Mouse (Mus musculus): ENCODE results near the gene Rnaseh2c. TPM values are rescaled to one million over a fixed set of nuclear protein-coding genes. Genes with fewer than 3 reads are reported as not detected.

The Rnaseh2c gene
- total RNA-seq, 1 experiment: 99.5 TPM

DNA sequence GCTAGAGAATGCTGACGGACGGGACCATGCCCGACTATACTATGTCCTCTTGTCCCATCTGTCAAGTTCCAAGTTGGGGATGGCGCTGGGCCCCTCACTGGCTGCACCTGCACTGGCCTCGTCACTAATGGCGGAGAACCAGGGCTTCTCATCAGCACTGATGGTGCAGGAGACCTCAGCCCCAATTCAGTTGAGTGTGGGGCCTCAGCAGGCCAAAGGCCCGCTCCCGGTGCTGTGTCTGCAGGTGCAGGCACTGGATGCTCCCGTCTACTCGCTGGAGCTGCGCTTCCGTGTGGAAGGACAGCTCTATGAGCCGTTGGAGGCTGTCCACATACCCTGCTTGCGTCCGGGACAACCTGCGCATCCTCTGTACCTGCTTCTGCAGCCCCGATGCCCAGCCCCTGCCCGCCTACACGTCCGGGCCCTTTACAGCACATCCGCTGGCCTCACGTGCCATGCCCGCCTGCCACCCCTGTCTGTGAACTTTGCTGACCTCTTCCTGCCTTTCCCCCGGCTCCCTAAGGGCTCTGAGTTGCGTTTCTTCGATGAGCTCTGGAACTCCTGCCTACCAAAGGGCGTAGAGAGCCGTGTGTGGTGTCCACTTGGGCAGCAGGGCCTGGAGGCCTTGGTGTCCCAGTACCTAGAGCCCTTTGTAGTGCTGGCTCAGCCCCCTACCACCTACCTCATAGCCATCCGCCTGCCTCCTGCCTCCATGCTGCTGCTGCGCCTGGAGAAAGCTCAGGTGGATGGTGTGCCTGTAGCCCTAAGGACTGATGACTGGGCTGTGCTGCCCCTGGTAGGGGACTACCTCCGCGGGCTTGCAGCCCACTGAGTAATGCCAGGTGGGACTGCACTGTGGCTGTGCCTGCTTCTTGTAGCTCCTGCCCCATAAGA, 31.1 kb upstream of the Rnaseh2c start:
- Histone ChIP-seq H3K9me3 (ENCODE audit: control insufficient read depth, insufficient read depth, low read depth, low read length) (no peaks in the 10 kb centered on the region), H3K27ac (ENCODE audit: insufficient read depth, low read depth, low read length, poor library complexity, severe bottlenecking) (no peak overlapping the region), H3K36me3 (ENCODE audit: control insufficient read depth, insufficient read depth, low read length, poor library complexity, severe bottlenecking) (peaks cover 3% of the 10 kb centered on the region; the same call in 1 of the 2 replicates), H3K4me3 (ENCODE audit: insufficient read depth in 1 of 2, low read depth in 1 of 2, low read length in 2 of 2, poor library complexity in 1 of 2, severe bottlenecking in 1 of 2) (peak overlapping the region; percentile 21 to 27; a peak in 2 of 4 replicates), H3K4me1 (ENCODE audit: control insufficient read depth in 2 of 2, insufficient read depth in 2 of 2, low read length in 2 of 2, poor library complexity in 1 of 2) (peaks cover 0 to 14% of the 10 kb centered on the region in 2 experiments; a peak in 2 of 4 replicates), H3K9ac (ENCODE audit: insufficient read depth, low read depth, low read length, poor library complexity, severe bottlenecking) (0 out of 2 replicates have a peak overlapping the region, but pooled peaks have one; percentile 0)
- in situ Hi-C loops (cut with MboI; ENCODE audit: low sequenced_read_pairs in 2 of 2, unreplicated experiment in 2 of 2): loop anchor here in 1 of 2 experiments (5.0 kb wide), 1 partner anchor 43 kb away; no protein-coding TSS in a partner anchor
- DNase-seq (ENCODE audit: low read depth, low spot score): no peak
- TF ChIP-seq MAFK (IDR thresholded peaks at IDR 0.05; ENCODE audit: insufficient read depth, low read depth, low read length) (no peak), HCFC1 (IDR thresholded peaks at IDR 0.05; ENCODE audit: borderline replicate concordance, insufficient read depth, low read length) (no peak), ZC3H11A (IDR thresholded peaks at IDR 0.05; ENCODE audit: borderline replicate concordance, low read depth, low read length) (no peak), ZNF384 (IDR thresholded peaks at IDR 0.05; ENCODE audit: low read depth, low read length) (no peak), CHD2 (IDR thresholded peaks at IDR 0.05; ENCODE audit: low read depth, low read length) (no peak)

DNA sequence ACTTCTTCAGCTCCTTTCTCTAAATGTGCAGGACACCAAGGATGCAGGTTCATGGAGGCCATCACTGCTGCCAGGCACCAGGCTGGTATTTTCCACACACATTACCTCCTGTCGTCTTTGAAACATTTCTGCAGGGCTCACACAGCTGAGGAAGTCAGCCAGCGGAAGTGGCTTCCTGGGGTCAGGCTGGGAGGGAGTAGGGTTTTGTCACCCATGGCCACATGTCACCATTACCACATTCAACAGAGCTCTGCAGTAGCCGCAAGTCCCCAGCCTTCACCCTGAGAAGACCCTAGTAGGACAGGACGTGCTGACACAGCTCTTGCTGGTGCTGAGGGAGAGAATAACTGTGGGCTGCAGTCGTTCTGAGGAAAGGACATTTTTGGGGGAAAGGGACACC, 29.8 kb upstream of the Rnaseh2c start:
- in situ Hi-C loops (cut with MboI; ENCODE audit: low sequenced_read_pairs in 2 of 2, unreplicated experiment in 2 of 2): loop anchor here in 1 of 2 experiments (5.0 kb wide), 1 partner anchor 45 kb away; no protein-coding TSS in a partner anchor

DNA sequence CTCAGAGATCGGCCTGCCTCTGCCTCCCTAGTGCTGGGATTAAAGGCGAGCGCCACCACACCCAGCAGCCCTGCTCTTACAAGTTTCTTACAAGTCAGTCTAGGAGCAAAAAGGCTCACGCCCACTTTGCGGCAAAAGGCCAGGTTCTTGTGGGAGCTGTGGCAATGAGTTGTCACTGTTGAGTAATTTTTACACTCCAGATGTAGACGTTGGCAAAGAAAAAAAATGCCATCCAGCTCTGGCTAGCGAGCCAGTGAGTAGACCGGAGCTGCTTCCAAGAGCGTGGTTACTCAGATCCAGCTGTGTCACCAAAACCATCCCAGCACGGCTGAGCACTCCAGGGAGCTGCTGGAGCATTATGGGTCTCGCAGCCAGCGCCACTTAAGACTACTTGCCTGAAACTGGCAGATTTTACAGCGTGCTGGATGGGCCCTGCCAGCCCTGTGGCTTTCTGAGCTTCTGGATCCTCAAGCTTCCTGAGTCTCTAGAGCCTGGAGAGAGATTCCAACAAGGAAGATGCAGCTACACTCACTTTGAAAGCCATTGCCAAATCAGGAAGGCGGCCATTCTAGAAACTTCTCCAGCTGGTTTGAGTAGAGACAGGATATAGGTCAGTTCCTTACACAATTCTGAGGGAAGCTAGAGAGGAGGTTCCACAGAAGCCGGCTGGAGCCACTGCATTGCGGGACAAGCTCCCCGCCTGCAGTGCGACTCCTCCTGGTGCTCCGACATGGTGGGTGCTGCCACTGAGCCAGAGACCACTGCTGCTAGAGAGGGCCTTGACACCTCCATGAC, 29.1 kb upstream of the Rnaseh2c start:
- in situ Hi-C loops (cut with MboI; ENCODE audit: low sequenced_read_pairs in 2 of 2, unreplicated experiment in 2 of 2): loop anchor here in 1 of 2 experiments (5.0 kb wide), 1 partner anchor 45 kb away; no protein-coding TSS in a partner anchor
- peaks cover 0 to 11% of the 10 kb centered on the region in 2 experiments; a peak in 2 of 4 replicates for H3K4me1 ChIP-seq (ENCODE audit: control insufficient read depth in 2 of 2, insufficient read depth in 2 of 2, low read length in 2 of 2, poor library complexity in 1 of 2)
- no peak for DNase-seq (ENCODE audit: low read depth, low spot score)
- H3K9me3 ChIP-seq (ENCODE audit: control insufficient read depth, insufficient read depth, low read depth, low read length): no peaks in the 10 kb centered on the region
- H3K27ac ChIP-seq (ENCODE audit: insufficient read depth, low read depth, low read length, poor library complexity, severe bottlenecking): no peak overlapping the region
- no peak overlapping the region for H3K4me3 ChIP-seq (ENCODE audit: insufficient read depth in 1 of 2, low read depth in 1 of 2, low read length in 2 of 2, poor library complexity in 1 of 2, severe bottlenecking in 1 of 2)
- no peak overlapping the region for H3K9ac ChIP-seq (ENCODE audit: insufficient read depth, low read depth, low read length, poor library complexity, severe bottlenecking)
- peaks cover 3% of the 10 kb centered on the region; the same call in 1 of the 2 replicates for H3K36me3 ChIP-seq (ENCODE audit: control insufficient read depth, insufficient read depth, low read length, poor library complexity, severe bottlenecking)
- TF ChIP-seq CHD2 (IDR thresholded peaks at IDR 0.05; ENCODE audit: low read depth, low read length) (no peak), HCFC1 (IDR thresholded peaks at IDR 0.05; ENCODE audit: borderline replicate concordance, insufficient read depth, low read length) (no peak), ZNF384 (IDR thresholded peaks at IDR 0.05; ENCODE audit: low read depth, low read length) (no peak), ZC3H11A (IDR thresholded peaks at IDR 0.05; ENCODE audit: borderline replicate concordance, low read depth, low read length) (no peak), MAFK (IDR thresholded peaks at IDR 0.05; ENCODE audit: insufficient read depth, low read depth, low read length) (no peak)

More for the DNA sequence above, 29.8 kb upstream of the Rnaseh2c start:
- peaks cover 0 to 11% of the 10 kb centered on the region in 2 experiments; a peak in 2 of 4 replicates for H3K4me1 ChIP-seq (ENCODE audit: control insufficient read depth in 2 of 2, insufficient read depth in 2 of 2, low read length in 2 of 2, poor library complexity in 1 of 2)
- H3K9ac ChIP-seq (ENCODE audit: insufficient read depth, low read depth, low read length, poor library complexity, severe bottlenecking): no peak overlapping the region
- H3K27ac ChIP-seq (ENCODE audit: insufficient read depth, low read depth, low read length, poor library complexity, severe bottlenecking): no peak overlapping the region
- no peak overlapping the region for H3K4me3 ChIP-seq (ENCODE audit: insufficient read depth in 1 of 2, low read depth in 1 of 2, low read length in 2 of 2, poor library complexity in 1 of 2, severe bottlenecking in 1 of 2)
- H3K9me3 ChIP-seq (ENCODE audit: control insufficient read depth, insufficient read depth, low read depth, low read length): no peaks in the 10 kb centered on the region
- DNase-seq (ENCODE audit: low read depth, low spot score): no peak
- peaks cover 3% of the 10 kb centered on the region; the same call in 1 of the 2 replicates for H3K36me3 ChIP-seq (ENCODE audit: control insufficient read depth, insufficient read depth, low read length, poor library complexity, severe bottlenecking)
- TF ChIP-seq HCFC1 (IDR thresholded peaks at IDR 0.05; ENCODE audit: borderline replicate concordance, insufficient read depth, low read length) (no peak), MAFK (IDR thresholded peaks at IDR 0.05; ENCODE audit: insufficient read depth, low read depth, low read length) (no peak), ZC3H11A (IDR thresholded peaks at IDR 0.05; ENCODE audit: borderline replicate concordance, low read depth, low read length) (no peak), CHD2 (IDR thresholded peaks at IDR 0.05; ENCODE audit: low read depth, low read length) (no peak), ZNF384 (IDR thresholded peaks at IDR 0.05; ENCODE audit: low read depth, low read length) (no peak)

DNA sequence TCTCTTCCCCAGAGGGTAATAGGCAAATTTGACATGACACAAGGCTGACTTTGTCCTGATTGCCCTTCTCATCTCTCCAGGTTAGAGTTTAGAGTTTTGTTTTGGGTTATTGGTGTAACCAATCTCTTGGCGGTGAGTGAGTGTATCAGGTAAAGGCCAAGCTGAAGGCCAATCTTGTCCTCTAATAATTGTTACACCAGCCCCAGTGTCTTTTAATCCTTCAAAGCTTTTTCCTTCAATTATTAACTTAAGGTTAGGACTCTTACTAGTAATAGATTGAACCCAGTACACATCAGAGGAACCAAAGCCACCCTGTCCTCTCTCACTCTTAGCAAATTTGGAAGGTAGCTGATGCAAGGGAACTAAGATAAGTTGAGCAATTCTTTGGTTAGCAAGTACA, 26.3 kb upstream of the Rnaseh2c start:
- Histone ChIP-seq H3K4me1 (ENCODE audit: control insufficient read depth in 2 of 2, insufficient read depth in 2 of 2, low read length in 2 of 2, poor library complexity in 1 of 2) (peaks cover 2 to 16% of the 10 kb centered on the region in 2 experiments; a peak in 2 of 4 replicates), H3K27ac (ENCODE audit: insufficient read depth, low read depth, low read length, poor library complexity, severe bottlenecking) (no peak overlapping the region), H3K9me3 (ENCODE audit: control insufficient read depth, insufficient read depth, low read depth, low read length) (no peaks in the 10 kb centered on the region), H3K9ac (ENCODE audit: insufficient read depth, low read depth, low read length, poor library complexity, severe bottlenecking) (no peak overlapping the region), H3K36me3 (ENCODE audit: control insufficient read depth, insufficient read depth, low read length, poor library complexity, severe bottlenecking) (no peaks in the 10 kb centered on the region; the same call in 1 of the 2 replicates), H3K4me3 (ENCODE audit: insufficient read depth in 1 of 2, low read depth in 1 of 2, low read length in 2 of 2, poor library complexity in 1 of 2, severe bottlenecking in 1 of 2) (no peak overlapping the region)
- in situ Hi-C loops (cut with MboI; ENCODE audit: low sequenced_read_pairs in 2 of 2, unreplicated experiment in 2 of 2): no loop called here
- TF ChIP-seq HCFC1 (IDR thresholded peaks at IDR 0.05; ENCODE audit: borderline replicate concordance, insufficient read depth, low read length): no peak
- no peak for TF ChIP-seq ZNF384 (IDR thresholded peaks at IDR 0.05; ENCODE audit: low read depth, low read length)
- TF ChIP-seq MAFK (IDR thresholded peaks at IDR 0.05; ENCODE audit: insufficient read depth, low read depth, low read length): no peak
- TF ChIP-seq CHD2 (IDR thresholded peaks at IDR 0.05; ENCODE audit: low read depth, low read length): no peak
- no peak for TF ChIP-seq ZC3H11A (IDR thresholded peaks at IDR 0.05; ENCODE audit: borderline replicate concordance, low read depth, low read length)
- no peak for DNase-seq (ENCODE audit: low read depth, low spot score)
